Mouse (Mus musculus) B cell, adult 2 months (primary cell): ENCODE measurements around the gene B3galt4.
"Not testable (repeated sequence)": the region's sequence is repeated elsewhere in the genome, so short reads cannot be mapped to it uniquely, and the experiment has no call there.

Experiments used
- DNase-seq, 2 experiments: peaks; one replicate each; pipeline ENCODE4 v3.0.0; 2022

Gene B3galt4

GRCm38 (mm10) chr17:33919351-33920281 lies 31.7 kb downstream of the B3galt4 start:
- DNase-seq: peak; percentile 89 to 93

- peak in 1 of 2 experiments; percentile 29 for DNase-seq
These were observed 32.7 kb downstream of the B3galt4 start for GRCm38 (mm10) chr17:33918293-33919203.

GRCm38 (mm10) chr17:33917656-33918292 lies 33.5 kb downstream of the B3galt4 start:
- no peak for DNase-seq

GRCm38 (mm10) chr17:33916847-33917655 lies 34.2 kb downstream of the B3galt4 start:
- no peak for DNase-seq

- DNase-seq: no peak
These were observed 35.0 kb downstream of the B3galt4 start for GRCm38 (mm10) chr17:33916294-33916693.

- peak; percentile 89 to 91 for DNase-seq
These were observed 35.5 kb downstream of the B3galt4 start, which contains the start of the genes Tapbp and Zbtb22 for GRCm38 (mm10) chr17:33915671-33916250. Tapbp (plus strand) TSS chr17:33915899. Zbtb22 (plus strand) TSS chr17:33915904.

- DNase-seq: no peak
These were observed 36.3 kb downstream of the B3galt4 start for GRCm38 (mm10) chr17:33914969-33915391.

- no peak for DNase-seq
These were observed 37.4 kb downstream of the B3galt4 start for GRCm38 (mm10) chr17:33913905-33914304.

- DNase-seq: no peak
These were observed 38.0 kb downstream of the B3galt4 start for GRCm38 (mm10) chr17:33913264-33913663.

GRCm38 (mm10) chr17:33911813-33912414 lies 39.4 kb downstream of the B3galt4 start:
- no peak for DNase-seq

GRCm38 (mm10) chr17:33911052-33911812 lies 40.1 kb downstream of the B3galt4 start:
- no peak for DNase-seq

GRCm38 (mm10) chr17:33910346-33911051 lies 40.8 kb downstream of the B3galt4 start:
- peak; percentile 42 to 53 for DNase-seq

GRCm38 (mm10) chr17:33909869-33910250 lies 41.4 kb downstream of the B3galt4 start:
- no peak for DNase-seq

- DNase-seq: peak; percentile 98 to 99
These were observed 42.0 kb downstream of the B3galt4 start, which contains the start of gene Daxx for GRCm38 (mm10) chr17:33909077-33909868. Daxx (plus strand) TSS chr17:33909414.

- peak; percentile 45 to 52 for DNase-seq
These were observed 42.8 kb downstream of the B3galt4 start for GRCm38 (mm10) chr17:33908331-33909076.

- DNase-seq: not testable (repeated sequence)
These were observed 46.5 kb downstream of the B3galt4 start, which contains the start of gene Platr17 for GRCm38 (mm10) chr17:33904835-33905234. Platr17 (plus strand) TSS chr17:33905135.

GRCm38 (mm10) chr17:33903911-33904651 lies 47.2 kb downstream of the B3galt4 start:
- DNase-seq: not testable (repeated sequence)
